Mouse (Mus musculus): ENCODE data around the gene Arid2. TPM values are rescaled to one million over a fixed set of nuclear protein-coding genes. Genes with fewer than 3 reads are reported as not detected.
"Not testable (repeated sequence)": the region's sequence is repeated elsewhere in the genome, so short reads cannot be mapped to it uniquely, and the experiment has no call there.

The Arid2 gene
- polyA plus RNA-seq (2015; fragmentation: Nextera tagmentation; extraction: Ambion mirVana) = 23.9 and 27.0 TPM in 2 replicates

DNA sequence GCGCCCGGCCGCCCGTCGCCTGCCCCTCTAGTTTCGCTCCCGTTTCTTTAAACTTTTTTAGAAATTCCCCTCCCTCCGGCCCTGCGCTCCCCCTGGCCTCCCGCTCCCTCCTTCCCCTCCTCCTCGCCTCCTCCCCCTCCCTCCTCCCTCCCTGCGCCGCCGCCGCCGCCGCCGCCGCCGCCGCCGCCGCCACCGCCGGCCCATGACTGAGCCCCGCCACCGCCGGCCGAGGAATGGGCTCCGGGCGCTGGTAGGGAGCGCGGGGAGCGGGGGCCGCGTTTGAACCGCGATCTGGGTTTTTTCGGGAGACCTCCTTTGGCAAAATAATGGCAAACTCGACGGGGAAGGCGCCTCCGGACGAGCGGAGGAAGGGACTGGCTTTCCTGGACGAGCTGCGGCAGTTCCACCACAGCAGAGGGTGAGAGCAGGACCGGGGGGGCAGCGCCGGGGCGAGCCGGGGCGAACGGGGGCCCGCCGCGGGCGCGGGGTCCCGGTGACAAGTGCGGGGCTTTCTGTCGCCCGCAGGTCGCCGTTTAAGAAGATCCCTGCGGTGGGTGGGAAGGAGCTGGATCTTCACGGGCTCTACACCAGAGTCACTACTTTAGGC, at the start of gene Arid2:
TSS of gene Arid2 (plus strand) at position 150 of the 607 bp plus-strand sequence.
- peaks cover 33% of the 10 kb centered on the region for H3K4me1 ChIP-seq (replicated peaks)
- peak within 1 kb of the TSS; percentile 100 for H3K27ac ChIP-seq (replicated peaks)
- H3K9me3 ChIP-seq = no peaks in the 10 kb centered on the region
- H3K27me3 ChIP-seq = no peaks in the 10 kb centered on the region
- under 1% methylated on average over 45 of the region's 67 CpGs for WGBS
- peak within 1 kb of the TSS; percentile 100 for H3K9ac ChIP-seq
- peak within 1 kb of the TSS; percentile 93 for H3K4me3 ChIP-seq
- ATAC-seq (ENCODE audit: low read depth) = peak; percentile 22
- peaks cover 2% of the 10 kb centered on the region; the same call in 1 of the 2 replicates for H3K36me3 ChIP-seq
- peak within 1 kb of the TSS; percentile 84 for H3K4me2 ChIP-seq

- Histone ChIP-seq H3K27me3 (no peaks in the 10 kb centered on the region), H3K4me3 (no peak overlapping the region), H3K9ac (no peak overlapping the region), H3K27ac (replicated peaks) (no peak overlapping the region), H3K4me1 (replicated peaks) (peaks cover 3% of the 10 kb centered on the region; the same call in 1 of the 2 replicates), H3K36me3 (no peaks in the 10 kb centered on the region), H3K9me3 (no peaks in the 10 kb centered on the region), H3K4me2 (no peak overlapping the region)
- WGBS = 90% methylated on average over 4 of the region's 4 CpGs
- ATAC-seq (ENCODE audit: low read depth) = no peak
Observed at GRCm38 (mm10) chr15:96238071-96238470, 49.2 kb upstream of the Arid2 start.

DNA sequence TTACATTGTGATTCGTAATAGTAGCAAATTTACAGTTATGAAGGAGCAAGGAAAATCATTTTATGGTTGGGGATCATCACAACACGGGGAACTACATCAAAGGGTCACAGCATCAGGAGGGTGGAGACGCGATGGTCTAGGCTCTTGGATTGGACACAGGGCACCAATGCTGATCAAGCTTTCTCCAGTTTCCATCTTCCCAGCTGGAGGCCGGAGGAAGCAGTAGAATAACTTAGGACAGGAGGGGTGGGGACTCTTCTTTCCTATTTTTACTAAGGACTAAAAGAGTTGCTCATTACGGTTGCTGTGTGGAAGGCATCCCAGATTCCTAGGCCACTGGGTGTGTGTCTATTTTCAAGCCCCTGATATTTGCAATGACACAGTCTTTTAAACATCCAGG, 43.1 kb upstream of the Arid2 start:
- Histone ChIP-seq H3K27ac (replicated peaks) (no peak overlapping the region), H3K4me3 (no peak overlapping the region), H3K4me2 (no peak overlapping the region), H3K9me3 (no peaks in the 10 kb centered on the region), H3K36me3 (no peaks in the 10 kb centered on the region), H3K9ac (no peak overlapping the region), H3K4me1 (replicated peaks) (no peaks in the 10 kb centered on the region), H3K27me3 (no peaks in the 10 kb centered on the region)
- WGBS = 88% methylated on average over 6 of the region's 6 CpGs
- no peak for ATAC-seq (ENCODE audit: low read depth)

DNA sequence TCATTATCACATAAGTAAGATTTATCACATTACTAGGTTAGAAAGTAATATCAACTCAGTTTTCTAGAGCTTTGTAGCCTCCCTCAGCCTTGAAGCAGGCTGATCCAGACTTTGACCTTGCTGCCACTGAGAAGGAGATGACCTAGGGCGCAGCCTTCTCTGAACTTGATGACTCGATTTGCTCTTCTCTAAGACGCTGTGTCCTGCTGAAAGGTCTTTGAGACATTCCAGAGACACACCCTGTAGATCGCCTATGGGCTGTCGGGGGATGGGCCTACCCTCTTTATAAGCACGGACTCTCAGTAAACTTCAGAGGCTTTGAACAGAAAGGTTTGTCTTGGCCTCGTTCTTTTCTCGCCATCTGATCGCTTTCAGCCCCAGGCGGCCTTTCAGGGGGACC, 42.6 kb upstream of the Arid2 start:
- not testable (repeated sequence) for H3K4me1 ChIP-seq (replicated peaks); H3K4me2 ChIP-seq; H3K9me3 ChIP-seq; H3K27me3 ChIP-seq; H3K27ac ChIP-seq (replicated peaks); H3K9ac ChIP-seq; H3K4me3 ChIP-seq; H3K36me3 ChIP-seq; ATAC-seq (ENCODE audit: low read depth)
- 67% methylated on average over 10 of the region's 10 CpGs for WGBS

DNA sequence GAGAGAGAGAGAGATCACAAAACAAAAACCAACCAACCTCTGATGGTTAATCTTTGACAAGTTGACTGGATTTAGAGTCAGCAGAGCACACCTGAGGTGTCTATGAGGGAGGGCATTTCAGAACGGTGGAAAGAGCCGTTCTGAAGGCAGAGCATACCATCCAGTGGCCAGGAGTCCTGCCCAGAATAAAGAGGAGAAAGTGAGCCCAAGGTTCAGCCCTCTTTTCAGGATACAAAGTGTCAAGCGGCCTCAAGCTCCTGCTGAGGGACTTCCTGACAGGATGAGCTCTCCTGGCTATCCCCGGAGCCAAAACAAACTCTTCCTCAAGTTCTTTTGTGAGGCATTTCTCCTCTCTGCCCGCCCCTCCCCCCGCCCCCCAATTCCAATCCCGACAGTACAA, 33.5 kb upstream of the Arid2 start:
- H3K4me1 ChIP-seq (replicated peaks) = peaks cover 10% of the 10 kb centered on the region

DNA sequence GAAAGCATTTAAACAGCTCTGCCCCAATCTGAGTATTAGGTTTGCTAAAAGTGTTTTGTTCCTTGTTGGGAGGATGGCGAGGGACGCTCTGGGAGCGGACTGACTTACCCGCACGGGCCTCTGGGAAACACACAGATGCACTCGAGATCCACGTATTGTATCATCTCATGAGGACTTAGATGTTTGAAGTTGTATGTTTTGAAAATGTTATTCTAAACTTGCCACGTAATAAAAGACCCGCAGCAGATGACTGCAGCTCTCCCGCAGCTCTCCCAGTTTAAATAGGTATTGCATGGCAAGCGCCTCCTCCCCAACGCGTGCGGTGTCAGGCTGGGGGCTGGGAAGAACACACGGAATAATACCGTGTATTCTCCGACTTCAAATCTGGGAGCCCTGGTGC, 33.0 kb upstream of the Arid2 start:
- H3K9ac ChIP-seq = peak overlapping the region; percentile 47; the same call in 1 of the 2 replicates
- H3K4me2 ChIP-seq = peak overlapping the region; percentile 53
- no peak for ATAC-seq (ENCODE audit: low read depth)
- 2% methylated on average over 17 of the region's 17 CpGs for WGBS
- H3K27me3 ChIP-seq = peaks cover 4% of the 10 kb centered on the region; the same call in 1 of the 2 replicates
- H3K4me1 ChIP-seq (replicated peaks) = peaks cover 10% of the 10 kb centered on the region
- no peak overlapping the region for H3K27ac ChIP-seq (replicated peaks)
- H3K4me3 ChIP-seq = peak overlapping the region; percentile 26
- no peaks in the 10 kb centered on the region for H3K36me3 ChIP-seq
- no peaks in the 10 kb centered on the region for H3K9me3 ChIP-seq

More for the DNA sequence above, 33.5 kb upstream of the Arid2 start:
- 2% methylated on average over 7 of the region's 7 CpGs for WGBS
- Histone ChIP-seq H3K4me2 (peak overlapping the region; percentile 53), H3K9me3 (no peaks in the 10 kb centered on the region), H3K4me3 (peak overlapping the region; percentile 26), H3K9ac (peak overlapping the region; percentile 47; the same call in 1 of the 2 replicates), H3K36me3 (no peaks in the 10 kb centered on the region), H3K27me3 (peaks cover 4% of the 10 kb centered on the region; the same call in 1 of the 2 replicates), H3K27ac (replicated peaks) (no peak overlapping the region)
- no peak for ATAC-seq (ENCODE audit: low read depth)

DNA sequence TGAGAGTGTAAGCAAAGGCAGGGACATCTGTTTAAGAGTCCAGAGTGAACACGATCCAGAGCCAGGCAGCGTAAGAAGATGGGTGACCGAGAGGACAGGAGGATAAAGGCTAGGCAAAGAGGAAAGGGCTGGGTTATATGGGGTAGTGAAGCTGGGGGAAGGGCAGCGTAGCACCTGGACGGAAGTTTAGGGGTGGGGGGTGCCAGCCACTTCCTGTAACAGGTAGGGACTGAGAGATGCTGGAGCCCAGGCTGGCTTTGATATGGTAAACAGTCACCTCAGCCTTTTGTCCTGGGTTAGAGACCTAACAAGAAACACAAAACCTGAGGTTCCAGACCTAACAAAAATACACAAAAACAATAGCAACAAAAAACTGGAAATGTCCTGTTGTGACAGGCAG, 29.5 kb upstream of the Arid2 start:
- Histone ChIP-seq H3K9me3 (peaks cover 23% of the 10 kb centered on the region), H3K27ac (replicated peaks) (no peak overlapping the region), H3K27me3 (peaks cover 4% of the 10 kb centered on the region; the same call in 1 of the 2 replicates), H3K36me3 (no peaks in the 10 kb centered on the region), H3K4me1 (replicated peaks) (peaks cover 10% of the 10 kb centered on the region), H3K9ac (no peak overlapping the region), H3K4me2 (no peak overlapping the region), H3K4me3 (no peak overlapping the region)
- WGBS = 79% methylated on average over 5 of the region's 5 CpGs
- no peak for ATAC-seq (ENCODE audit: low read depth)

GRCm38 (mm10) chr15:96264614-96265013, 22.7 kb upstream of the Arid2 start:
- Histone ChIP-seq H3K4me3 (no peak overlapping the region), H3K27ac (replicated peaks) (no peak overlapping the region), H3K4me1 (replicated peaks) (no peaks in the 10 kb centered on the region), H3K9me3 (peaks cover 51% of the 10 kb centered on the region), H3K9ac (no peak overlapping the region), H3K36me3 (peaks cover 41% of the 10 kb centered on the region), H3K27me3 (no peaks in the 10 kb centered on the region), H3K4me2 (no peak overlapping the region)
- no peak for ATAC-seq (ENCODE audit: low read depth)
- WGBS = 98% methylated on average over 3 of the region's 3 CpGs

DNA sequence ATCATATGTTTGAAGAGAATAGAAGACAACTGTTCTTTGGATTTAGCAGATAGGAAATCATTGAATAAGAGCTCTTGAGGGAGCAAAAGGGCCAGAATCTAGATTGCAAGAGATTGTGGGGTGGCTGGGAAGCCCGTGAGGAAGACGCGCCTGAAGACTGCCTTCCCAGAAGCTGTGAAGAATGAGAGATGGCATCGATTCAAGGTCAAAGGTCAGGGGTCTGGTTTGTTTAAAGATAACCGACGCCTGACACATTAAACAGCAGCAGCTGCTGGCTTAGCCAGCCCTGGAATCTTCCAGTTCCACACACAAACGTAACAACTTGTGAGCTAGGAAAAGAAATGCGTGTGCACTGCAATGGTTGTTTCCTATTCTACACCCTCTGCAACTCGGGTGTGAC, 19.4 kb upstream of the Arid2 start:
- no peak overlapping the region for H3K4me2 ChIP-seq
- H3K36me3 ChIP-seq = peaks cover 45% of the 10 kb centered on the region
- no peak for ATAC-seq (ENCODE audit: low read depth)
- no peak overlapping the region for H3K4me3 ChIP-seq
- no peak overlapping the region for H3K27ac ChIP-seq (replicated peaks)
- peaks cover 27% of the 10 kb centered on the region for H3K9me3 ChIP-seq
- no peak overlapping the region for H3K9ac ChIP-seq
- 96% methylated on average over 9 of the region's 9 CpGs for WGBS
- H3K4me1 ChIP-seq (replicated peaks) = peaks cover 8% of the 10 kb centered on the region; the same call in 1 of the 2 replicates
- no peaks in the 10 kb centered on the region for H3K27me3 ChIP-seq

- H3K4me2 ChIP-seq = no peak overlapping the region
- WGBS = 87% methylated on average over 9 of the region's 9 CpGs
- no peaks in the 10 kb centered on the region for H3K27me3 ChIP-seq
- peaks cover 8% of the 10 kb centered on the region; the same call in 1 of the 2 replicates for H3K4me1 ChIP-seq (replicated peaks)
- no peak overlapping the region for H3K4me3 ChIP-seq
- peaks cover 21% of the 10 kb centered on the region for H3K9me3 ChIP-seq
- ATAC-seq (ENCODE audit: low read depth) = no peak
- no peak overlapping the region for H3K27ac ChIP-seq (replicated peaks)
- H3K36me3 ChIP-seq = peaks cover 45% of the 10 kb centered on the region
- H3K9ac ChIP-seq = no peak overlapping the region
Observed at GRCm38 (mm10) chr15:96268610-96269009, 18.7 kb upstream of the Arid2 start.

DNA sequence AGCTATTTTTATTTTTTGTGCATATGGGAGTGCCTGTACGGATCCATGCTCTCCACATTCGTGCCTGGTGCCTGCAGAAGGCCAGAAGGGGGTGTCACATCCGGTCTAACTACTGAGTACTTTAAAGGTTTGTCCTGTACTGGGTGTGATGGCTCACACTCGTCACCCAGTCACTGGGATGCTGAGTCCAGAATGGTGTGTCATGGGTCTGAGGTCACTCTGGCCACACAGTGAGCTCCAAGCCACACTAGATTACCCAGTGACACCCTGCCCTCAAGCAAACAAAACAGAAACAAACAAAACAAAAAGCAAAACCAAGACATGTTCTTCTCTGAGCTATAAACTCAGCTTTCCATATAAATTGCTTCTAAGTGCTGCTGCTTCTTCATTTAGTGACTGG, 17.9 kb upstream of the Arid2 start:
- no peak overlapping the region for H3K27ac ChIP-seq (replicated peaks)
- H3K9me3 ChIP-seq = peaks cover 18% of the 10 kb centered on the region
- H3K9ac ChIP-seq = no peak overlapping the region
- peaks cover 8% of the 10 kb centered on the region; the same call in 1 of the 2 replicates for H3K4me1 ChIP-seq (replicated peaks)
- H3K4me3 ChIP-seq = no peak overlapping the region
- H3K4me2 ChIP-seq = no peak overlapping the region
- no peak for ATAC-seq (ENCODE audit: low read depth)
- H3K27me3 ChIP-seq = no peaks in the 10 kb centered on the region
- WGBS = 96% methylated on average over 4 of the region's 4 CpGs
- H3K36me3 ChIP-seq = peaks cover 48% of the 10 kb centered on the region

DNA sequence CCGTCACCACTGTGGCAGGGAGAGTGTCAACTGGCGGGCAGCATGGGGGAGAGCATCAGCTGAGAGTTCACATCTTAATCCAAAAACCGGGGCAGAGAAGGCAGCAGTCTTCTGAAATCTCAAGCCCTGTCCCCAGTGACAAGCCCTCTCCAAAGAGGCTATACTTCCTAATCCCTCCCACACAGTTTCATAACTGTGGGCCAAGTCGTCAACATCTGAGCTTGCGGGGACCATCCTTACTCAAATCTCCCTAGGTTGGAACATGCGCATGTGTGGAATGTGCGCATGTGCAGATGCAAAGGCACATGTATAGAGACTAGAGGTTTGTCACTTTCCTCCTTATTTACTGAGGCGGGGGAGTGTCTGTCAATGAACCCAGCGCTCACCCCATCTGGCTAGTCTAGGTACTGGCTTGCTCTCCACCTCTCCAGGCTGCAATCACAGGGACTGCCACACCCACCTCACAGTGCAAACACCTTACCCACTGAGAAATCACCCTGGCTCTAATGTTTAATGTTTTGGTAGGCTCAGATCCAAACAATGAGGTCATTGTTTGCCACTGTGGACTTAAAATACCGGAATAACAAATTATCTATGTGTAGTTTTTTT, 16.9 kb upstream of the Arid2 start:
- Histone ChIP-seq H3K9ac (no peak overlapping the region), H3K36me3 (peaks cover 49% of the 10 kb centered on the region), H3K4me2 (no peak overlapping the region), H3K27ac (replicated peaks) (no peak overlapping the region), H3K4me3 (no peak overlapping the region), H3K27me3 (no peaks in the 10 kb centered on the region), H3K4me1 (replicated peaks) (peaks cover 8% of the 10 kb centered on the region; the same call in 1 of the 2 replicates), H3K9me3 (peaks cover 13% of the 10 kb centered on the region; the same call in 1 of the 2 replicates)
- 91% methylated on average over 10 of the region's 10 CpGs for WGBS
- ATAC-seq (ENCODE audit: low read depth) = no peak
